Mouse (Mus musculus) C2C12 (cell line): Measurements from ENCODE around the gene Rsph3a.
"Not testable (repeated sequence)": the region's sequence is repeated elsewhere in the genome, so short reads cannot be mapped to it uniquely, and the experiment has no call there.

ENCODE experiments used
- CTCF ChIP-seq: IDR thresholded peaks from one replicate; pipeline ENCODE4 v1.5.1; 2011; ENCODE audit not compliant: control insufficient read depth, insufficient read depth, insufficient read length
- FOSL1 ChIP-seq: IDR thresholded peaks from one replicate; pipeline ENCODE4 v1.8.0; 2011; ENCODE audit warnings: mild to moderate bottlenecking, low read length; ENCODE audit not compliant: poor library complexity, insufficient read depth, severe bottlenecking
- MAX ChIP-seq: IDR thresholded peaks from one replicate; pipeline ENCODE4 v1.6.1; 2011; ENCODE audit warnings: mild to moderate bottlenecking, control low read depth
- USF1 ChIP-seq: IDR thresholded peaks from one replicate; pipeline ENCODE4 v1.6.1; 2011; ENCODE audit warnings: low read depth, mild to moderate bottlenecking, control low read depth, moderate library complexity

DNA sequence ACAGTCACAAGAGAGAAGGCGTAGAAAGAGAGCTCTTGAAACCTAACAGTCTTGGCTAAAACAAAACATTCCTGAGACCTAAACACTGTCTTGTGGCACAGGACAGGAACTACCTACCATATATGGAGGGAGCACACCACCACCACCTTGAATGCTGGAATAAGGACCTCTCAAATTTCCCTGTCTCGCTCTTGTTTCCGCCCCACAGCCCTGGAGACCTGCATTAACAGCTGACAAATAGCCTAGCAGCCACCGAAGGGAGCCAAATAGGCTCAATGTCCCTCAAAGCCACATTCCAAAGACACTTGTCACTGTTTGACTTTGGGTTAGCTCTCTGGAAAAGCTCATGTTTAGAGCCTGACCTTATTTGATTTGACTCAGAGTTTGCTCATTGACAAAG lies 40.2 kb downstream of the Rsph3a start:
- TF ChIP-seq CTCF, MAX, USF1, FOSL1: not testable (repeated sequence)
